22 mouse cellular contexts compared by ENCODE assay signal in genomic region chr13:110802841-110803240, GRCm38 (mm10).
"Had no signal": no experiment of that assay in that cellular context is flagged by ENCODE, and none has a peak within 500 bp of the region (broad histone marks: within the 10 kb centered on the region; RNA-seq: fewer than 3 reads in every experiment).

No protein-coding gene starts in this region.

- H3K27ac ChIP-seq: kidney, postnatal 0 days; left cerebral cortex, adult 2 months; limb, embryonic 12.5 days; limb, embryonic 15.5 days; liver, embryonic 14.5 days; lung, embryonic 15.5 days; stomach, embryonic 15.5 days had no signal

- H3K4me1 ChIP-seq: limb, embryonic 12.5 days; limb, embryonic 15.5 days; lung, embryonic 15.5 days; stomach, embryonic 15.5 days had no signal

- H3K9ac ChIP-seq: limb, embryonic 12.5 days; limb, embryonic 15.5 days; liver, embryonic 14.5 days; liver, postnatal 0 days; lung, embryonic 15.5 days; stomach, embryonic 15.5 days had no signal

- H3K9me3 ChIP-seq: limb, embryonic 12.5 days; limb, embryonic 15.5 days; lung, embryonic 15.5 days; stomach, embryonic 15.5 days had no signal

- H3K4me3 ChIP-seq: left cerebral cortex, adult 2 months; limb, embryonic 12.5 days; limb, embryonic 15.5 days; lung, embryonic 15.5 days; stomach, embryonic 15.5 days had no signal

- H3K27me3 ChIP-seq: limb, embryonic 12.5 days; limb, embryonic 15.5 days; lung, embryonic 15.5 days; stomach, embryonic 15.5 days had no signal

- H3K4me2 ChIP-seq: limb, embryonic 12.5 days; limb, embryonic 15.5 days; liver, embryonic 11.5 days; lung, embryonic 15.5 days; midbrain, embryonic 11.5 days; stomach, embryonic 15.5 days had no signal

- H3K36me3 ChIP-seq: limb, embryonic 12.5 days; limb, embryonic 15.5 days; lung, embryonic 15.5 days; stomach, embryonic 15.5 days had no signal

- ATAC-seq: liver, postnatal 0 days had no signal

- DNase-seq: kidney, adult 2 months; kidney, postnatal 25 days; layer of hippocampus, postnatal 36 days; left cerebral cortex, postnatal 4 days; liver, postnatal 0 days; lung, postnatal 10 days; lung, postnatal 4 days; midbrain, embryonic 14.5 days; right cerebral cortex, postnatal 14 days; spleen, adult 18-20 months; thymus, adult 2 months; thymus, postnatal 14 days; thymus, postnatal 4 days had no signal
